Mouse (Mus musculus): ENCODE measurements at regions not wholly inside any gene's neighbourhood (a gene's known extent, or its start where the extent isn't known, plus 50 kb on each side); places are given as distances from the start of the nearest gene placed in this dataset.

GRCm38 (mm10) chr2:115213181-115213970, 368.1 kb upstream of the BC052040 start:
- DNase-seq (ENCODE audit: low read depth, low spot score) = no peak
- H3K27me3 ChIP-seq (ENCODE audit: control insufficient read depth, insufficient read depth, low read length, poor library complexity, severe bottlenecking) = no peaks in the 10 kb centered on the region
- H3K36me3 ChIP-seq (ENCODE audit: control insufficient read depth, insufficient read depth, low read length, poor library complexity, severe bottlenecking) = no peaks in the 10 kb centered on the region

- no peak for DNase-seq (ENCODE audit: low read depth, low spot score)
- Histone ChIP-seq H3K27me3 (ENCODE audit: control insufficient read depth, insufficient read depth, low read length, poor library complexity, severe bottlenecking) (no peaks in the 10 kb centered on the region), H3K36me3 (ENCODE audit: control insufficient read depth, insufficient read depth, low read length, poor library complexity, severe bottlenecking) (no peaks in the 10 kb centered on the region)
These were observed 367.2 kb upstream of the BC052040 start for GRCm38 (mm10) chr2:115214292-115214691.

GRCm38 (mm10) chr2:115230041-115230440, 351.5 kb upstream of the BC052040 start:
- no peak for DNase-seq (ENCODE audit: low read depth, low spot score)
- H3K27me3 ChIP-seq (ENCODE audit: control insufficient read depth, insufficient read depth, low read length, poor library complexity, severe bottlenecking) = no peaks in the 10 kb centered on the region
- H3K36me3 ChIP-seq (ENCODE audit: control insufficient read depth, insufficient read depth, low read length, poor library complexity, severe bottlenecking) = no peaks in the 10 kb centered on the region

- Histone ChIP-seq H3K36me3 (ENCODE audit: control insufficient read depth, insufficient read depth, low read length, poor library complexity, severe bottlenecking) (no peaks in the 10 kb centered on the region), H3K27me3 (ENCODE audit: control insufficient read depth, insufficient read depth, low read length, poor library complexity, severe bottlenecking) (no peaks in the 10 kb centered on the region)
- DNase-seq (ENCODE audit: low read depth, low spot score) = no peak
These were observed 333.8 kb upstream of the BC052040 start for GRCm38 (mm10) chr2:115247673-115248072.

DNA sequence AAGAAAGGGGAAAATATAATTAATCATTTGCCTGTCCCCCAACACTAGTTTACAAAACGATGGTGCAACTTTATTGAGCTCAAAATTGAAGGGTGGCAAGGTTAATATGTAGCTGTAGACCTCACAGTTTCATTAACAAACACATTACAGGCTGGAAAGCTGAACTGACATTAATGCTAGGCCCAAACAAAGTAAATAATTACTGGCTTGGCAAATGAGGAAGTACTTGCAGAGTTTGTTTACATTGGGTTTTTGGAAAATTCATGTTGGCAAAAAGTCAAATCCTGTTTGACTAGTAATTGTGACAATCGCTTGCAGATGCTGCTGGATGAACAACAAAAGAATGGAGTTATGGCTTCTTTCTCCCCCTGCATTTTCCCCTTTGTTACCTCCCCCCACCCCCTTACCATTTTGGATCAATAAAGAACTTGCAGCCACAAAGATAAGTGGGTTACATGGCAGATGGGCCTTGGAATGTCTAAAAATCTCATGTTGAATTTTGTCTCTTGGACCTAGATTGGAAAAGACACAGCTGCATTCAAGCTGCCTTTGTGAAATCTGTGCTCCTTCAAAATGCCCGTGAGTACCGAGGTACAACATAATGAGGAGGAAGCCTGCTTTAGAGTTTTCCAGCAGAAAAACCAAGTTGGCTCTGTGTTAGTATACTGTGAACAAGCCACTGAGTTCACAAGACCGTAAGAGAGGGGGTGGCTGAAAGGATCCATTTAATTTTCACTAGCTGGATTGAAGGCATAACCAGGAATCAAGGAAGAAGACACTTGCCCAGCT, 331.3 kb upstream of the BC052040 start:
- Histone ChIP-seq H3K36me3 (ENCODE audit: control insufficient read depth, insufficient read depth, low read length, poor library complexity, severe bottlenecking) (no peaks in the 10 kb centered on the region), H3K27me3 (ENCODE audit: control insufficient read depth, insufficient read depth, low read length, poor library complexity, severe bottlenecking) (no peaks in the 10 kb centered on the region)
- no peak for DNase-seq (ENCODE audit: low read depth, low spot score)

DNA sequence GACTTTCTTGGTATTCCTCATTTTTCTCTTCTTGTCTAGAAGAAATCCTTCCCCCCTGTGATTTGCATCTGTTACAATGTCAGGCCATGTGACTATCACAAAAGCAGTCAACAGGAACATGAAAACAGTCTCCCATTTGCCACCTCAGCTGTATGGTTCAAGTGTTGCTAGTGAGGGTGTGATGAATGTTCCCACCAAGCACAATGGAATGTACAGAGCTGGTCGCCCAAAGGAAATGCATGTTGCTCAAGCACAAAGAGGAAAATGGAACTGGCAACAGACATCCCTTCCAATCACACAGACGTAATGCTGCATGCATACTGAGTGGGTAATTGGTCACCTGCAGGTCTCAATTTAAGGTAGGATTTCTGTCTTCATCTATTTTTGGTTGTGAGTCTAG, 324.1 kb upstream of the BC052040 start:
- no peaks in the 10 kb centered on the region for H3K27me3 ChIP-seq (ENCODE audit: control insufficient read depth, insufficient read depth, low read length, poor library complexity, severe bottlenecking)
- no peaks in the 10 kb centered on the region for H3K36me3 ChIP-seq (ENCODE audit: control insufficient read depth, insufficient read depth, low read length, poor library complexity, severe bottlenecking)
- no peak for DNase-seq (ENCODE audit: low read depth, low spot score)

DNA sequence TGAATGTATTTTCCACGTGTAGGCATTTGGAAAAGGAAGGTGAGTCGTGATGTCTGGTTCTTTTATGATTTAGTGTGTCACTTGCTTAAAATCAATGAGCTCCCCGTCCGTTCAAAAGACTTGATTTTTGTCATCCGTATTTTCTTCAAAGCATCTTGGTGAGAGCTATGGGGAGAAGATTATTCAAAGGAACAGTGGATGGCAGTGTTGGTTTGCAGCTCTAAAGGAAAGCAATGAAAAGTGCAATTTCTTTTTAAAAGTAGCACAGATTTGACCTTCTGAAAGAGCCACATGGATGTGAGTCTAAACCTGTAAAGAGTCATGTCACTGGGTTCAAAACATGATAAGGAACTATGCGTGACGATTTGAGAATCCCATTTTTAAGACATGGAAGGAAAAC, 313.3 kb upstream of the BC052040 start:
- DNase-seq (ENCODE audit: low read depth, low spot score) = no peak
- H3K36me3 ChIP-seq (ENCODE audit: control insufficient read depth, insufficient read depth, low read length, poor library complexity, severe bottlenecking) = no peaks in the 10 kb centered on the region

DNA sequence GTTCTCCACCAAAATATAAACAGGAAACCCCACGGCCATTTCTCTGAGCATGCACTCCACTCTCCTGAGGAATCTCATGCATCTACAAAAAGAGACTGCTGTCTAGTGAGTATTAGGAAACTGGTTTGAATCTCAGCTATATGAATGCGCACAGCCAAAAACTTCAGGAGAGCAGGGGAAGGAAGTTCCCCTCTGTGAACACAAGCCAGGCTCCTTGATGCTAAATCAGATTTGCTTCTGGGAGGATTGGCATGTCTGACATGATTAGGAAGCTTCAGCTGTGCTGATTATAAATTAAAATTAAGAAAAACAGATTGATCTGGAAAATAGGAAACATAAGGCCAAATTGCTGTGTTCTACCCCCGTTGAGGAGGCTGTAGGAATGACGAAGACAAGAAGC, 304.1 kb upstream of the BC052040 start:
- DNase-seq (ENCODE audit: low read depth, low spot score) = no peak
- no peaks in the 10 kb centered on the region for H3K27me3 ChIP-seq (ENCODE audit: control insufficient read depth, insufficient read depth, low read length, poor library complexity, severe bottlenecking)
- H3K36me3 ChIP-seq (ENCODE audit: control insufficient read depth, insufficient read depth, low read length, poor library complexity, severe bottlenecking) = no peaks in the 10 kb centered on the region

More for the DNA sequence above, 313.3 kb upstream of the BC052040 start:
- no peaks in the 10 kb centered on the region for H3K27me3 ChIP-seq (ENCODE audit: control insufficient read depth, insufficient read depth, low read length, poor library complexity, severe bottlenecking)

DNA sequence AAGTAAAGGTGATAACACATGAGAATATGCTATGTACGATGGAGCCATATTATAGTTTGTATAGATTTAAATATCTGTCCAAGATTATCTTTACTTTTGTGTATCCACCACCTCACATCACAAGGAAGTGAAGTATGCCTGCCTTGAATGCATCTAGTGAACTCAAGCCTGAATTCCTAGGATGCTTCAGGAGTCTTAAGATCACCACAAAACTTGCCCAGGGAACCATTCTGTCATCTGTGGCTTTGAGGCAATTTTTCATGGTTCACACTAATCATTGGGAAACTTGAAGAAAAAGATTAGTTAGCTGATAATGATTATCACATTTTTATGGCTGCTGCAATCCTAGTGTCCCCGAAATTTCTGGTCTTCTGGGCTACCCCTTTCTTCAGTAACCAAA, 288.5 kb upstream of the BC052040 start:
- Histone ChIP-seq H3K36me3 (ENCODE audit: control insufficient read depth, insufficient read depth, low read length, poor library complexity, severe bottlenecking) (no peaks in the 10 kb centered on the region), H3K27me3 (ENCODE audit: control insufficient read depth, insufficient read depth, low read length, poor library complexity, severe bottlenecking) (no peaks in the 10 kb centered on the region)
- no peak for DNase-seq (ENCODE audit: low read depth, low spot score)

- DNase-seq (ENCODE audit: low read depth, low spot score) = no peak
- no peaks in the 10 kb centered on the region for H3K36me3 ChIP-seq (ENCODE audit: control insufficient read depth, insufficient read depth, low read length, poor library complexity, severe bottlenecking)
- no peaks in the 10 kb centered on the region for H3K27me3 ChIP-seq (ENCODE audit: control insufficient read depth, insufficient read depth, low read length, poor library complexity, severe bottlenecking)
These were observed 284.1 kb upstream of the BC052040 start for GRCm38 (mm10) chr2:115297463-115297862.

DNA sequence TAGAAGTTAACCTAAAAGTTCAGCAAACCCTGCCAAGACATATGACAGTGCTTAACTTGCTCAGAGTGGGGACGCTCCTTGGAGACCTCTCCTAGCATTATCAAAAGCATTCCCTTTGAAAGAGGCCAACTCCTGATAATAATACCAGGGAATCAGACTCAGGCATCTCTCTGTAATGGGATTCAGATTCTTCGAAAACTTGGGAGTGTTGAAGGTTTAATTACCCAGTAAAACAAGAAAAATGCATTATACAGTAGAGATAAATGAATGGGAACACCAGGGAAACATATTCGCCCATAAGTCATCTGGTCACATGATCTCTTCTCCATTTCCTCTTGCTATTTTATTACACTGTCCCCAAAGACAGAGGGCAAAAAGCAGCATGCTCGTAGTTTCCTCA, 274.3 kb upstream of the BC052040 start:
- H3K36me3 ChIP-seq (ENCODE audit: control insufficient read depth, insufficient read depth, low read length, poor library complexity, severe bottlenecking) = no peaks in the 10 kb centered on the region
- no peak for DNase-seq (ENCODE audit: low read depth, low spot score)
- no peaks in the 10 kb centered on the region for H3K27me3 ChIP-seq (ENCODE audit: control insufficient read depth, insufficient read depth, low read length, poor library complexity, severe bottlenecking)

GRCm38 (mm10) chr2:115309856-115310631, 271.5 kb upstream of the BC052040 start:
- H3K27me3 ChIP-seq (ENCODE audit: control insufficient read depth, insufficient read depth, low read length, poor library complexity, severe bottlenecking) = no peaks in the 10 kb centered on the region
- DNase-seq (ENCODE audit: low read depth, low spot score) = no peak
- H3K36me3 ChIP-seq (ENCODE audit: control insufficient read depth, insufficient read depth, low read length, poor library complexity, severe bottlenecking) = no peaks in the 10 kb centered on the region

DNA sequence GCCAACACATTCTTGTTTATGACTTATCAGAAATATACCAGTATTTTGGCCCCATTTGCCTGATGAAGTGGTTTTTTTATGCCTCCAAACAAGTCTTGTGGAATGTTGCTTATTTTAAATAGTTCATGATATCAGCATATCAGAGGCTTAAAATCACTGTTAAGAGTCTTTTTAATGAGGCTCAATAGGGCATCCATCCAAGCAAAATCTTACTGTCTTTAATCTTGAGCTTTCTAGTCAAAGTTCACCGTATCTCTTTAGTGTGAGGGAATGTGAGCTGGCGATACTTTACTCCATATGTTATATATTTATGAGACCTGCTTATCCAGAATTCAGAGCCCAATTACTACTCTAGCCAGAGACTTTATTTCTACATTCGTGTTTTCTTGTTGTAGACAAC, 263.0 kb upstream of the BC052040 start:
- no peak for DNase-seq (ENCODE audit: low read depth, low spot score)
- no peaks in the 10 kb centered on the region for H3K36me3 ChIP-seq (ENCODE audit: control insufficient read depth, insufficient read depth, low read length, poor library complexity, severe bottlenecking)
- H3K27me3 ChIP-seq (ENCODE audit: control insufficient read depth, insufficient read depth, low read length, poor library complexity, severe bottlenecking) = no peaks in the 10 kb centered on the region

GRCm38 (mm10) chr2:115322582-115322981, 258.9 kb upstream of the BC052040 start:
- H3K36me3 ChIP-seq (ENCODE audit: control insufficient read depth, insufficient read depth, low read length, poor library complexity, severe bottlenecking) = no peaks in the 10 kb centered on the region
- no peak for DNase-seq (ENCODE audit: low read depth, low spot score)
- H3K27me3 ChIP-seq (ENCODE audit: control insufficient read depth, insufficient read depth, low read length, poor library complexity, severe bottlenecking) = no peaks in the 10 kb centered on the region

- no peaks in the 10 kb centered on the region for H3K27me3 ChIP-seq (ENCODE audit: control insufficient read depth, insufficient read depth, low read length, poor library complexity, severe bottlenecking)
These were observed 255.0 kb upstream of the BC052040 start for GRCm38 (mm10) chr2:115326526-115326925.

More at GRCm38 (mm10) chr2:115326526-115326925, 255.0 kb upstream of the BC052040 start:
- no peaks in the 10 kb centered on the region for H3K36me3 ChIP-seq (ENCODE audit: control insufficient read depth, insufficient read depth, low read length, poor library complexity, severe bottlenecking)
- DNase-seq (ENCODE audit: low read depth, low spot score) = no peak
